Mouse (Mus musculus): ENCODE measurements at regions not wholly inside any gene's neighbourhood (a gene's known extent, or its start where the extent isn't known, plus 50 kb on each side); places are given as distances from the start of the nearest gene placed in this dataset.
"Not testable (repeated sequence)": the region's sequence is repeated elsewhere in the genome, so short reads cannot be mapped to it uniquely, and the experiment has no call there.

DNA sequence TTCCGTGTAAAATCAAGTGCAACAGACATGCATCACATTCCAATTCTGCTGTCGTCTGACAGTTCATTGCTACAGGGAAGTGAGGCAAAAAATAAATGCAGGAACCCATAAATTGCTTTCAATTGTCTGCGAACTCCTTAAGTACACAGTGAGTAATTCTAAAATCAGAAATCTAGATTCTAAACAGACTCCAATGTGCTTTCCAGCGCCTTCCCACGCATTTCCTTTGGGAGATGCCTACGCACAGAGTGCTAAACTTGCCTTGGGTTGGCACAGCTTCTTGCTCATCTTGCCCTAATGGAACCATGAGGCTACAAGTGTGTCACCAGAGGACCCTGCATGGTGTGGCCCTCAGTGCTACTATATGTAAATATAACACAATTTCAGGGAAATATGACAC is 212.6 kb downstream of the Samd5 start:
- no peak for DNase-seq (ENCODE audit: low spot score)

DNA sequence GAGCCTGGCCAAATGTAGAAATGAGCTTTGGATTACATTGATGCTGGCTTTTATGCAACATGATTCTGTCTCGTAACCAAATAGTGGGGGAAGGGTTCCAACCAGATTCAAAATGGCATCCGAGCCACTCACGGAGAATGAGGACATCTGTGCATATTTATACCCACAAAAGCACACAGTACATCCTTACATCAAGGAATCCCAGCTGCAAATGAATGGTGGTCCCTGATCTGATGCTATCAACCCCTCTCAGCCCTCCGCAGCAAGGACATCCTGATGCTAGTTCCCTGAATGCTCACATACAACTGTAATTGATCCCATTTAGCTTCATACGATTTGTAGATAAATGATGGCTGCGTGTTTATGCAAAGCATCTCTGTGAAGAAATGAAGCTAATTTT is 215.9 kb downstream of the Samd5 start:
- no peak for DNase-seq (ENCODE audit: low spot score)

- no peak for DNase-seq (ENCODE audit: low spot score)
These were observed 216.5 kb downstream of the Samd5 start for GRCm38 (mm10) chr10:9458466-9458865.

GRCm38 (mm10) chr10:9457222-9457621 is 217.8 kb downstream of the Samd5 start:
- DNase-seq (ENCODE audit: low spot score), result no peak

DNA sequence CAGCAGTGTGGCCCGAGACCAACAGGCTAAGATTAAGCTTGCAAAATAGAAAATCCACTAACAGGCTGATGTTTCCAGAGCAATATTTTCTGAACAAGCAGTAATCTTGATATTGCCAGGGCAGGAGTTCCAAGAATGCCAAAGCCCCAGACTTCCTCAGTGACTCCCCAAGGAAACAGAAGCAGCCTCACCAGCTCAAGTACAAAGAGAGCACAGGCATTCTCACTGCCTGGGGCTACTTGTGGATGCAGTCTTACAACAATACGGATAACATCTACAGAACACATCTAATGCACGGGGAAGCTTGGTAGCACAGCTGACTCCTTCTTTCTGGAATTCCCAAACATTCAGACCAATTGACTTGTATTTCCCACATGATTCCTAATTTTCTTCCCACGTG is 235.9 kb downstream of the Samd5 start:
- DNase-seq (ENCODE audit: low spot score), result no peak

- no peak for DNase-seq (ENCODE audit: low spot score)
These were observed 236.6 kb downstream of the Samd5 start for GRCm38 (mm10) chr10:9438366-9438765.

DNA sequence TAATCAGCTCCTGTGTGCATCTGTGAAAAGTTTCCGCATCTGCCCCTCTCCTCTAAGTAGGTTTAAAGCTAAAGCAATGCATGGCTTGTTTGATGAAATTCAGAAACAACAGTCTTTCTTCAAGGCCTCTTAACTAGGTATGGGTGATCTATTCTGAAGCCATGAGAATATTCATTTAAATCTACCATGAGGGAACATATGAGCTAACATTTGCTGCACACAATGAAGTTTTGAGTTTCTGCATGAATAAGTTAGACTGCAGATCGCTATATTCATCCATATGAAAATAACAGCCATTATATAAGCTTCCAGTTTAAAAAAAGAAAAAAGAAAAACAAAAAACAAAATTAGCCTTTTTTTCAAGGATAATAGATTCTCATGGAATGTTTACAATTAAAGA is 245.9 kb downstream of the Samd5 start:
- DNase-seq (ENCODE audit: low spot score), result no peak

DNA sequence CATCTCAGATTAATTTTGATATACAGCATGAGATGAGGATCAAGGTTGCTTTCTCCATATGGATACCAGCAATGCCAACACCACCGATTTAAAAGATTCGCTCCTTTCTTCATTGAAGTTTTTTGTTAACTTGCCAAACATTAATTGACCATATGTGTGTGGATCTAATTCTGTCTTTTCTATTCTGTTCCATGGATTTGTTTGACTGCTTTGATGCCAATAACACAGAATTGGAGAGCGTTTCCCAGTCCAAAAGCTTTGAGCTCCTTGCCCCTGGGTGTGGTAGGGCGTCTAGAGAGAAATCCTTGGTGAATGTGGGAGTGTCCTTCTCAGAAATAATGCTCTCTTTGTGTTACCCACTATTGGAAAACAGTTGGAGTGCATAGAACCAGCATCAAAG is 254.3 kb downstream of the Samd5 start:
- DNase-seq (ENCODE audit: low spot score), result no peak

GRCm38 (mm10) chr10:9416685-9417084 is 258.3 kb downstream of the Samd5 start:
- no peak for DNase-seq (ENCODE audit: low spot score)

DNA sequence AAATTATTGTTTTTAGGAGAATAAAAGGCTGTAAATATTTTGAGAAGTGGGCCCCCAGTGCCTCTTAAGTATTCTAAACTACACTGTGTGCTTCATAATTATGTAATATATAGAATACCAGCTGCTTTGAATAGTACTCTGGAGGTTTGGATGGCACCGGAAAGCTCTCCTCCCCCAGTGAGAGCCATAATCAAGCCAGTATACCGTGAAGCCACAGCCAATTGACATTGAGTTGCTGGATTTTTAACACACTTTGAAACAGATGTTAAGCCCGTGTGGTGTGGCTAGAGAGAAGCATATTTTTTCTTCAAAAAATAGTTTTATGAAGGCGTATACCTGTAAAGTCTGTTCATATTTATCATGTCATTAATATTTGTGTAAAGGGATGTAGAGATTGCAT is 268.9 kb downstream of the Samd5 start:
- no peak for DNase-seq (ENCODE audit: low spot score)

- DNase-seq (ENCODE audit: low spot score), result no peak
These were observed 269.6 kb downstream of the Samd5 start for GRCm38 (mm10) chr10:9405417-9405816.

GRCm38 (mm10) chr10:9404963-9405362 is 270.0 kb downstream of the Samd5 start:
- DNase-seq (ENCODE audit: low spot score), result no peak

DNA sequence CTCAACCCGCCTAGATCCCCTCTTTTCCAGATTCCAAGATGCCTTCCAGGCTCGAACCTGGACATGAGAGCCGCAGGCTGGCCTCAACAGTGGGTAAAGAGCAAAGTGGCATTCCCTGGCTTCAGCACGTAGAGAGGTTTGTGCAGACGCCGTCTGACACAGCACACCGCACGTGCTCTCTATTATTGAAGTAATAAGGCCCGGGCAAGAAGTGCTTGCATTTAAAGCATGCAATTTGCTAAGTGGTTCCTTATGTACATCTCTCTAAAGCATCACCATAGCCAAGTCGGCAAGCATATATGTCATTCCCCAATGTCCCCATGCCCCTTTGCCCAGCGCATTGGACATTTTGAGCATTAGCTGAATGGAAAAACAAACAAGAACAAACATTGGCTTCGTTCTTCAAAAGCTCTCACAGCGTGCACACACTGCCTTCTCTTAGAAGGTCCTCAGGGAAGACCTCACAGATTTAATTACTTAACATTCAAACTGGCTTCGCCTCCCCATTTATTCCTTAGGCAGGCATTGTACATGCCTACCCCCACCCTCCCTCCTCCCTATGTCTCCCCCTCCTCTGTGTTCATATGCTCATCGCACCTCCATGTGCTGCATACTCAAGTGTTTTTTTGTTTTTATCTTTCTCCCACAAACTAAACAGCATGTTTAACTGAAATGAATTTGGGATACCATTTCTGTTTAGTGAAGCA is 273.9 kb downstream of the Samd5 start:
- DNase-seq (ENCODE audit: low spot score), result no peak

DNA sequence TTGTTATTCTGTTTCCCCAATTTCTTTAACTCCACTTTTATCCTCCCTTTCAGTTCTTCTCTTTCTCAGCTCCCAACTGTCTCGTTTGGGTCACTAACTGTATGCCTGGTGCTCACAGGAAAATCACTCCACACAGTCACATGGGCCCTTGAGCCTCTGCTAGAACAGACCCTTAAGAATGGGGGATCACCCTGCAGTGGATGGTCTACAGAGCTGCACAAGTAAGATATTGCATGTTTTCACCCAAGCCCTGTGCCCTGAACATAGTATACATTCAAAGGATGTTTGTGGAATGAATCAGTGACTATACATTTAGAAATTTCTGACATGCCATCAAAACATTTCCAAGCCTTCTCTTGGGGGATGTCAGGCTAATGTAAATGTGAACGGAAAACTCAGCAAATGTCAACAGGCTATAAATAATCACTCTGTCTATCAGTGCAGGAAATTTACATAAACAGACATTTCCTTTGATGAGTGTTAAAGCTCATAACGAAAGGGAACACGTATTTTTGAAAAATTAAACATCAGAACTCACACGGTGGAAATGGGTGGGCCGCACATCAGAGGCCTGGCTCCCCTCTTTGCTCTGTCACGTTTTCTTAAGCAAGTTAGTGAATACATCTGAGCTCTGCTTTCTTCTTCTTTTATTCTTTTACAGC is 297.4 kb downstream of the Samd5 start:
- no peak for DNase-seq (ENCODE audit: low spot score)

- no peak for DNase-seq (ENCODE audit: low spot score)
These were observed 312.6 kb downstream of the Samd5 start for GRCm38 (mm10) chr10:9362306-9362865.

DNA sequence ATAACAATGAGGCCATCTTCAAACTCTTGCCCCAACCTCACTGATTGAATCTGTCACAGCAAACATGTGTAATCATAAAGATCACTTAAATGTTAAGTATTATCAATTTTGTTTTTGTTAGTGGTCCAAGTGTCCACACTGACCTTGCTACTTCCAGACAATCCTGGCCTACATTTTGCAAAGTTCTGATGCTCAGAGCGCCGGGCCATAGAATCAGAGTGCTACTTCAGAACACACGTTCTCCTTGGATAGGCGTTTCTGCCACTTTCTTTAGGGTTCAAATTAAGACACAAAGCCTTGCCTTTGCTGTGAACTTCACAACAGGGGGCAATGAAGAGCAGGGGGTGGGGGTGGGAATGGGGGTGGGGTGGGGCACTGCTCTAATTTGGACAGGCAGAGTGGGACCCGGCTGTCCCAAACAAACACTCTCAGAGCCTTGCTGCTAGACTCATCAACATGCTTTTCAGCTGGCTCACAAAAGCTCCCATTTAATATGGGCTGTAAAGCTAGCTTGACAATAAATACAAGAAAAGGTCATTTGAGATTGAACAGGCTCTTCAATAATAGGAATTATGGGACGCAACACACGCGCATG is 336.7 kb downstream of the Samd5 start:
- no peak for DNase-seq (ENCODE audit: low spot score)

DNA sequence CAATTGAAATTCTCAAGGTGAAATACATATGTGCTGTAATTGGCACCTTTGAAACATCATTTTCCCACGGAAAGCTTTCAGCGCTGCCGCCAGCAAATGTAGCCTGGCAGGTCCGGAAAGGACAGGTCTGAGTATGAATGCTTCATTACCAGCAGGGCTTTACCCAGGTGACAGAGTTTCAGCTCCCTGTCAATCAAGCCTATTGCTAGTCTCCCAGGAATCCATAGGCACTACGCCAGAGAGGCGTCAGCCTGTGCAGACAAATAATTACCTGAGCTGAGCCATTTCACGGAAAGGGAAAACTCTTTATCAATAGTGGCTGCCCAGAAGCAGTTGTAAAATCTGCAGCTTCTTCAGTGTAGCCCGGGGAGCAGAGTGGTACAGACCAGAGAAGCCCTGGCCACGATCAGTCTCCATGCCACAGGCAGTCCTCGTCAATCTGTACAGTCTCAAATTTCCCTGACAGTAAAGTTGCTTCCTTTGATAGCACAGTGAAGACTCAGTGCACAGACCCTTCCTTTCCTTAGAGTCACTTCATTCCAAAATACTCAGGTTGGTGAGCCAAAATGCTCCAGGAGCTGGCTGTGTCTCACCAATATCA is 340.7 kb downstream of the Samd5 start:
- no peak for DNase-seq (ENCODE audit: low spot score)

DNA sequence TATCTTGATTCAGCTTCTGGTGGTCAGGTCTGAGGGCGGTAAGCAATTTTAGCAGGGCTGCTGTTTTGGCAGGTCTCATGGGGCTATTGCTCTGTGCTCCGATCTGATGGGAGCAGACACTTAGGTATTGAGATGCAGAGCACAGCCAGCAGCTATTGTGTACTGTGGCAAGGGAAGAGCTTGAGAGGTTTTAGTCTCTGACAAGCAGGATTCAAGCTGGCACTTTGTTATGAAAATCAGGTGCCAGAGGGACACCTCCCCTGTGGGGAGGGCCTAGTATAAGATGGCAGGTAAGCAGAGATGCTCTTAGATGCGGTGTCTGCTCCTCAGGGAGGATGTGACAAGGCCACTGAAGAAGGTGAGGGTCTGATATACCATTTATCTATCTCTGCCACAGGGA is 343.3 kb downstream of the Samd5 start:
- DNase-seq (ENCODE audit: low spot score), result no peak

DNA sequence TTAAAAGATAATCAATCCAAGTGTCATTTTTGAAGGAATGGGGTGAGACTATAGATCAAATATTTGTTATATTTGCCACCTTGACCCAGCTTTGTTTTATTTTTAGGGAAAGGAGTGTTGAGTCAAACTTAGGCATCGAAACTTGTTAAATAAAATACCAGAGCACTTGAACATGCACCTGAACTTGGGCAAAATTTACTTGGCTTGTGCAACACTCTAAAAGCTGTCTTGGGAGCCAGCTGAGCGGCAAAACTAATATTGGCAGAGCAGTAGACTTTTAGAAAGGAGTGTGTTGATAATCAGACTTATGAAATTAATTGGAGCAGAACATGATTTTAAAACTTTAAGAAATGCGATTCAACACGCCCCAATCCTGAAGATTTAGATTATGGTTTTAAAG is 346.7 kb downstream of the Samd5 start:
- DNase-seq (ENCODE audit: low spot score), result no peak

DNA sequence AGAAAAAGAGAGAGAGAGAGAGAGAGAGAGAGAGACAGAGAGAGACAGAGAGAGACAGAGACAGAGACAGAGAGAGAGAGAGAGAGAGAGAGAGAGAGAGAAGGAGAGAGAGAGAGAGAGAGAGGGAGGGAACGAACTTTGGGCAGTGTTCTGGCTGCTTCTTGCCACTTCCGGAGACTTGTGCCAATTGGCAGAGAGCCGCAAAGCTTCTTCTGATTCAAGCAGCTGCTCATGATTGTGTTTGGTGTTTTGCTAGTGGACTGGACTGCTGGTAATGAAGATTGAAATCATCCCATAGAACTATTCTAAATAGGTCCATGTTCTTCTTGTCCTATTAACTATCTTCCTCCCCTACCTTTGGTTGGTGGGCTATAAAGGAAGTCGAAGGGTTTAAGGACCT is 347.1 kb downstream of the Samd5 start:
- not testable (repeated sequence) for DNase-seq (ENCODE audit: low spot score)

DNA sequence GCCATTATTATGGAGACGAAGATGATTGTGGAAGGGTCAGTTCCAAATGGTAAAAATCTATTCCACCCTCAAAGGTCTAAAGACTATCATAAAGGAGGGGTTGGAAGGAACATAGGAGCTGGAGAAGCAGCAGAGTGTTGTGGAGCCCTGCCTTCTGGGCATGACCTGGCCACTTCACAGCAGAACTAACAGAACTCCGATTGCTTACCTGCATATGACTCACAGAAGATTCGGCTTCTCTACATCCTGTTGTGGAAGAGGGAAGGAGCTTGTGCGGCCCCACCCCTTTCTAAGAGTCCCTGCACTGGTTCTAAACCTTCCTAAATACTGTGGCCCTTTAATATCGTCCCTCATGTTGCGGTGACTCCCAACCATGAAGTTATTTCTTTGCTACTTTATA is 362.7 kb downstream of the Samd5 start:
- DNase-seq (ENCODE audit: low spot score), result no peak

DNA sequence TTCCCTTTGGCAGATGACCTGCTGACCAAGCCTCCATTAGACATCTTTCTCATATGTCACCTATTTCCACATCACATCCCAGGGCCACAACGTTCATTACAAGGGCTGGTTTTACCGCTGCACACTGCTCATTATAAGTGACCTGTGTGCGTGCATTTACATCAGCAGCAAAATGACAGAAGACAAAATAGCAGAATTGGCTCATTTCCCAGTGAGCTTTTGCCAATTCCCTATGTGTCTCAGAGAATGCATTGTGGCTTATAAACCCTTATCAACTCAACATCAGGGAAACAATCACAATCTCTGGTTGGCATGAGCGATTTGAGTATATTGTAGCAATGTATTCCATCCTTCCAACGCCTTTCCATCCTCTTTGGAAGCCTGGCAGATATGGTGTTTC is 364.7 kb downstream of the Samd5 start:
- no peak for DNase-seq (ENCODE audit: low spot score)

- DNase-seq (ENCODE audit: low spot score), result no peak
These were observed 379.0 kb downstream of the Samd5 start for GRCm38 (mm10) chr10:9296055-9296454.

Data from c-Kit-positive CD71-positive TER-119-positive erythroid progenitor cells, embryonic 14.5 days (primary cell).